Mouse (Mus musculus) bone marrow macrophage, adult 2 months (primary cell): ENCODE measurements around the gene Qdpr.

Experiments used
- CTCF ChIP-seq: IDR thresholded peaks from 2 replicates; pipeline ENCODE4 v1.5.1; 2012; ENCODE audit warnings: low read depth, mild to moderate bottlenecking, low read length, moderate library complexity
- POLR2A ChIP-seq: IDR thresholded peaks from 2 replicates; pipeline ENCODE4 v1.6.1; 2012; ENCODE audit warnings: mild to moderate bottlenecking, low read depth, low read length, borderline replicate concordance

GRCm38 (mm10) chr5:45427891-45428290, 22.1 kb downstream of the Qdpr start:
- TF ChIP-seq CTCF (no peak), POLR2A (no peak)
